Mouse (Mus musculus): Measurements from ENCODE around the gene Tmem127. TPM values are rescaled to one million over a fixed set of nuclear protein-coding genes. Genes with fewer than 3 reads are reported as not detected.
"Not testable (repeated sequence)": the region's sequence is repeated elsewhere in the genome, so short reads cannot be mapped to it uniquely, and the experiment has no call there.

Gene Tmem127
- polyA plus RNA-seq, 1 experiment from 2014 or later = 30.4 TPM

DNA sequence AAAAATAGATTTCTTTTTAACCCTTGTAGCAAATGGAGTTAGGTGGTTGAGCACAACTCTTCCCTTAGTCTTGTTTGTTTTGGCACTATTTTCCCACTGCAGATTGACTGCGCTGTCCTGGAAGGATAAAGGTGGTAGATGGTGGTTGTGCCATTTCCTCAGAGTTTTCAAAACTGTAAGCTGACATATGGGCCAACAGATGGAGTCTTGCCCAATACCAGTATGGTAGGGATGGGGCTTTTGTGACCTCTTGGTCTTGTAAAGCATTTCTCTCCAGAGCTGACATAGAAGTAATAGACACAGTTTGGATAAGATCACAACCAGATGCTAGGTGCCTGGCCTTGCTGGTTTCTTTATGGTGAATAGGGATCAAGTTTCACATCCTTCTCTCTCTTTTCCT is 50.3 kb downstream of the Tmem127 start:
- ATAC-seq (no peak), DNase-seq (ENCODE audit: low spot score) (no peak)
- no peak overlapping the region for H3K27ac ChIP-seq (ENCODE audit: low read length)
- H3K9me3 ChIP-seq (ENCODE audit: low read length) = no peaks in the 10 kb centered on the region
- no peak for TF ChIP-seq EP300 (IDR thresholded peaks at IDR 0.05)
- no peak for TF ChIP-seq CTCF (IDR thresholded peaks at IDR 0.05)
- H3K27me3 ChIP-seq (replicated peaks; ENCODE audit: insufficient read depth, low read length) = no peaks in the 10 kb centered on the region
- no peak overlapping the region for H3K9ac ChIP-seq (replicated peaks; ENCODE audit: low read depth)
- H3K4me1 ChIP-seq (ENCODE audit: insufficient read depth, low read depth, low read length) = no peaks in the 10 kb centered on the region
- WGBS = 94% methylated on average over 1 of the region's 1 CpGs
- H3K4me3 ChIP-seq (ENCODE audit: low read depth, low read length) = no peak overlapping the region
- peaks cover 28% of the 10 kb centered on the region for H3K36me3 ChIP-seq (ENCODE audit: insufficient read depth, low read length)
- H3K4me2 ChIP-seq (replicated peaks; ENCODE audit: low read depth, low read length) = no peak overlapping the region

DNA sequence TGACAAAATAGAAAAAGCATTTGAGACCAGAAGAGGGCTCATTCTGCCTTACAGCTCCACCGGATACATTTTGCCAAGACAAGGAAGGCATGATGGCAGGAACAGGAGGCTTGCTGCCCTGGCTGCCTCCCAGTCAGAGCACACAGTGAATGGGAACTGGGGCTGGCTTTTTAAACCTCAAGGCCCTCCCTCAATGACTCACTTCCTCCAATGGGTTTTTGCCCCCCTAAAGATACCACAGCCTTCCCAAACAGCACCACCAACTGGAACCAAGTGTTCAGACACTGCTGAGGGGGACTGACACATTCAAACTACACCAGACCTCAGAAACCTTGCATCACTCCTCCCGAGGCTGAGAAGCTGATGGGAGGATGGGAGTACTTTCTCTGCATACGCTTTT is 53.0 kb downstream of the Tmem127 start:
- Histone ChIP-seq H3K9ac (replicated peaks; ENCODE audit: low read depth) (no peak overlapping the region), H3K4me3 (ENCODE audit: low read depth, low read length) (no peak overlapping the region), H3K27ac (ENCODE audit: low read length) (no peak overlapping the region), H3K27me3 (replicated peaks; ENCODE audit: insufficient read depth, low read length) (no peaks in the 10 kb centered on the region), H3K4me2 (replicated peaks; ENCODE audit: low read depth, low read length) (no peak overlapping the region), H3K4me1 (ENCODE audit: insufficient read depth, low read depth, low read length) (no peaks in the 10 kb centered on the region), H3K9me3 (ENCODE audit: low read length) (no peaks in the 10 kb centered on the region), H3K36me3 (ENCODE audit: insufficient read depth, low read length) (peaks cover 23% of the 10 kb centered on the region; the same call in 1 of the 2 replicates)
- 78% methylated on average over 3 of the region's 3 CpGs for WGBS
- no peak for DNase-seq (ENCODE audit: low spot score)
- no peak for ATAC-seq
- TF ChIP-seq CTCF (IDR thresholded peaks at IDR 0.05) (no peak), EP300 (IDR thresholded peaks at IDR 0.05) (no peak)

DNA sequence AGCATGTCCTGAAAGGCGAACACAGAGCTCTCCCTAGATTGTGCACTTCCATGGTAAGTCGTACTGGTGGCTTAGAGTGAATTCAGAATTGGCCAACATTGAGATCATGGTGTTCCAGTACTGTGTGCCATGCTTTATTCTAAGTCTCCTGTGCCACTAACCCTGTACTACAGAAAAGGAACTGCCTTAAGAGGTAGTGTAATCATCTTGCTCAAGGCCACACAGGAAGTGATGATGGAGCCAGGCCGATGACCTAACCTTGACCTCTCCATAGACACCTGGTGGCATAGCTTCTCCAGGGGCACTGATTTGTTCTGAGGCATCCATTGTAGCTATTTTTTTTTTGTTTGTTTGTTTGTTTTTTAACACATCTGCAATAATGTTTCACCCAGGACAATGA is 54.2 kb downstream of the Tmem127 start:
- Histone ChIP-seq H3K4me3 (ENCODE audit: low read depth, low read length) (no peak overlapping the region), H3K9ac (replicated peaks; ENCODE audit: low read depth) (no peak overlapping the region), H3K27me3 (replicated peaks; ENCODE audit: insufficient read depth, low read length) (no peaks in the 10 kb centered on the region), H3K4me1 (ENCODE audit: insufficient read depth, low read depth, low read length) (no peaks in the 10 kb centered on the region), H3K9me3 (ENCODE audit: low read length) (no peaks in the 10 kb centered on the region), H3K4me2 (replicated peaks; ENCODE audit: low read depth, low read length) (no peak overlapping the region), H3K36me3 (ENCODE audit: insufficient read depth, low read length) (peaks cover 16% of the 10 kb centered on the region; the same call in 1 of the 2 replicates), H3K27ac (ENCODE audit: low read length) (no peak overlapping the region)
- ATAC-seq (no peak), DNase-seq (ENCODE audit: low spot score) (no peak)
- TF ChIP-seq CTCF (IDR thresholded peaks at IDR 0.05) (no peak), EP300 (IDR thresholded peaks at IDR 0.05) (no peak)
- 85% methylated on average over 3 of the region's 3 CpGs for WGBS

DNA sequence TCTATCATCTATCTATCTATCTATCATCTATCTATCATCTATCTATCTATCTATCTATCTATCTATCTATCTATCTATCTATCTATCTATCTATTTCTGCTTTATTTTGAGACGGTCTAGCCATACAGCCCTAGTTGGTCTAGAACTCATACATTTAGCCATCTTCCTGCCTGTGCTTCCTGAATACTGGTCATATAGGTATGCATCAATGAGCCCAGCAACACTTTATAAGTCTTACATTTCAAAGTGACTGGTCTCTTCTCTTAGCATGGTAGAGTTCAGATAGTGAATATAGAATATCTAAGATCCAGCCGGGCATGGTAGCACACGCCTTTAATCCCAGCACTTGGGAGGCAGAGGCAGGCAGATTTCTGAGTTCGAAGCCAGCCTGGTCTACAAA is 56.5 kb downstream of the Tmem127 start:
- not testable (repeated sequence) for H3K9me3 ChIP-seq (ENCODE audit: low read length); H3K27ac ChIP-seq (ENCODE audit: low read length); H3K27me3 ChIP-seq (replicated peaks; ENCODE audit: insufficient read depth, low read length); H3K4me1 ChIP-seq (ENCODE audit: insufficient read depth, low read depth, low read length); H3K4me3 ChIP-seq (ENCODE audit: low read depth, low read length); H3K9ac ChIP-seq (replicated peaks; ENCODE audit: low read depth); DNase-seq (ENCODE audit: low spot score); ATAC-seq; H3K4me2 ChIP-seq (replicated peaks; ENCODE audit: low read depth, low read length); H3K36me3 ChIP-seq (ENCODE audit: insufficient read depth, low read length)
- WGBS = 89% methylated on average over 4 of the region's 4 CpGs

DNA sequence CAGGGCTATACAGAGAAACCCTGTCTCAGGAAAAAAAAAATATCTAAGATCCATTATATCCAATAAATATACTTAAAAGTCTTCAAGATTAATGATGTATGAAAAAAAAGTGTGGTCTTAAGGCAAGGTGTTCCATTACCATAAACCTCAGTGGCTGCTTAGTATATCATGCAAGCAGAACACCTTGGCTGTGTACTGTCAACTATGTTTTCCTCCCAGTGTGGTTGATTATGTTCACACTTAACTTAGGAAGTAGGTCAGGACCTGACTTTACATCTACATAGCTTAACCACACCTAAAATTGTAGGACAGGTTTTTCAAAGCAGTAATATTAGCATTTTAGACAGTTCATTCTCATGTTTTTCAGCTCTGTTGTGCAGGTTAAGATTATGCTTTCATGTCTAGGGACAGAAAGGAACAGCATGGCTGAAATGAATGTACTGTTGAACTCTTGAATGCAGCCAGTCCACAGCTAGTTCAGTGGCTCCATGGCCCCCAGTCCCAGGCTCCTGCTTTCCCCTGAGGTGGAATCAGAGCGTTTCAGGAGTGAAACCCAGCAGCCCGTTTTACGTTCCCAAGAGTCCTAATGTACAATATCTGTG is 57.0 kb downstream of the Tmem127 start:
- WGBS = 86% methylated on average over 3 of the region's 3 CpGs
- no peaks in the 10 kb centered on the region for H3K27me3 ChIP-seq (replicated peaks; ENCODE audit: insufficient read depth, low read length)
- H3K27ac ChIP-seq (ENCODE audit: low read length) = no peak overlapping the region
- no peak for ATAC-seq
- no peaks in the 10 kb centered on the region for H3K36me3 ChIP-seq (ENCODE audit: insufficient read depth, low read length)
- H3K4me1 ChIP-seq (ENCODE audit: insufficient read depth, low read depth, low read length) = no peaks in the 10 kb centered on the region
- no peak overlapping the region for H3K4me2 ChIP-seq (replicated peaks; ENCODE audit: low read depth, low read length)
- no peak overlapping the region for H3K4me3 ChIP-seq (ENCODE audit: low read depth, low read length)
- DNase-seq (ENCODE audit: low spot score) = no peak
- TF ChIP-seq EP300 (IDR thresholded peaks at IDR 0.05) (no peak), CTCF (IDR thresholded peaks at IDR 0.05) (no peak)
- no peaks in the 10 kb centered on the region for H3K9me3 ChIP-seq (ENCODE audit: low read length)
- no peak overlapping the region for H3K9ac ChIP-seq (replicated peaks; ENCODE audit: low read depth)

DNA sequence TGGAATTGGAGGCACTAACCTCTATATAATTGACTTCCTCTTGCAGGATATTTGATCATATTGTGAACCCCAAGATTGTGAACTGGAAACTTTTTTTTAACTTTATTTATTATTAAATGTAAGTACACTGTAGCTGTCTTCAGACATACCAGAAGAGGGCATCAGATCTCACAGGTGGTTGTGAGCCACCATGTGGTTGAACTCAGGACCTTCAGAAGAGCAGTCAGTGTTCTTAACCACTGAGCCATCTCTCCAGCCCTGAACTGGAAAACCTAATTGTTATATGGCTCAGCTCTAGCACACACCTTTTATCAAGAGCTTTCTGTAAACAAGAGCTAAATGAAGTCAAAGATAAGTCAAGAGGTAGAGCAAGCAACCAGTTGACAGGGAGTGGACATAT is 58.4 kb downstream of the Tmem127 start:
- H3K9me3 ChIP-seq (ENCODE audit: low read length) = no peaks in the 10 kb centered on the region
- no peak overlapping the region for H3K4me3 ChIP-seq (ENCODE audit: low read depth, low read length)
- no peak overlapping the region for H3K9ac ChIP-seq (replicated peaks; ENCODE audit: low read depth)
- H3K27me3 ChIP-seq (replicated peaks; ENCODE audit: insufficient read depth, low read length) = no peaks in the 10 kb centered on the region
- DNase-seq (ENCODE audit: low spot score) (no peak), ATAC-seq (no peak)
- H3K27ac ChIP-seq (ENCODE audit: low read length) = no peak overlapping the region
- TF ChIP-seq CTCF (IDR thresholded peaks at IDR 0.05) (peak; percentile 46), EP300 (IDR thresholded peaks at IDR 0.05) (no peak)
- H3K4me2 ChIP-seq (replicated peaks; ENCODE audit: low read depth, low read length) = no peak overlapping the region
- H3K4me1 ChIP-seq (ENCODE audit: insufficient read depth, low read depth, low read length) = no peaks in the 10 kb centered on the region
- no peaks in the 10 kb centered on the region for H3K36me3 ChIP-seq (ENCODE audit: insufficient read depth, low read length)

DNA sequence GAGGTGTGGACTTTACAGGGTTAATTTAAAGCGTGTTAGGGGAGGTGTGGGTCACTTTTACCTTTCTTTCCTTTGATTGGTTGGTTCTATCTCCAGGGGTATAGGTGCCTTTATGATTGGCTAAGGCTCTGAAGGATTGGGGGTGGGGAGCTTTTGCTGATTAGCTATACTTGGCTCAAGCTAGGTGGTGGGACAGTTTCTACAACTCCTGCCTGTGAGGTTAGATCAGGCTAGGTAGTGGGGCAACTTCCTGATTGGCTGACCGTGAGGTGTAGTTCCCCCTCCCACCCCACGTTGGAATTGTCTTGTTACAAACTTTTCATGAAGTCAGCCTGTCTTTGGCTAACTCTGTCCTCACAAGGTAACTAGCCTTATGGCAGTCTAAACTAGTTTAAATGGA is 59.5 kb downstream of the Tmem127 start:
- no peaks in the 10 kb centered on the region for H3K27me3 ChIP-seq (replicated peaks; ENCODE audit: insufficient read depth, low read length)
- no peak overlapping the region for H3K4me3 ChIP-seq (ENCODE audit: low read depth, low read length)
- TF ChIP-seq CTCF (IDR thresholded peaks at IDR 0.05) = no peak
- TF ChIP-seq EP300 (IDR thresholded peaks at IDR 0.05) = no peak
- 35% methylated on average over 3 of the region's 3 CpGs for WGBS
- DNase-seq (ENCODE audit: low spot score) = no peak
- no peak overlapping the region for H3K4me2 ChIP-seq (replicated peaks; ENCODE audit: low read depth, low read length)
- no peaks in the 10 kb centered on the region for H3K36me3 ChIP-seq (ENCODE audit: insufficient read depth, low read length)
- no peak overlapping the region for H3K27ac ChIP-seq (ENCODE audit: low read length)
- no peaks in the 10 kb centered on the region for H3K9me3 ChIP-seq (ENCODE audit: low read length)
- ATAC-seq = no peak
- no peak overlapping the region for H3K9ac ChIP-seq (replicated peaks; ENCODE audit: low read depth)
- H3K4me1 ChIP-seq (ENCODE audit: insufficient read depth, low read depth, low read length) = no peaks in the 10 kb centered on the region
